Mouse (Mus musculus) midbrain, embryonic 12.5 days (tissue): ENCODE data around the gene Dnm3. TPM values are rescaled to one million over a fixed set of nuclear protein-coding genes. Genes with fewer than 3 reads are reported as not detected.
A peak's percentile ranks its signal among the peaks of the same experiment; 100 is the strongest.

Experiments
- ATAC-seq: fragments of 200-750 bp; cut with Nextera tagmentation; 2 replicates; pipeline ENCODE4 v1.8.0; 2017; ENCODE audit warnings: low read depth, moderate TSS enrichment, moderate library complexity; ENCODE audit not compliant: low FRiP score
- H3K27ac ChIP-seq: fragments of 300-500 bp; sonication (generic); replicated peaks from 2 replicates; pipeline ENCODE4 v1.5.1; 2016; ENCODE audit warnings: mild to moderate bottlenecking
- H3K27me3 ChIP-seq: fragments of 300-500 bp; sonication (generic); 2 replicates; pipeline ENCODE4 v1.6.1; 2016; ENCODE audit warnings: mild to moderate bottlenecking
- H3K36me3 ChIP-seq: fragments of 300-500 bp; sonication (generic); 2 replicates; pipeline ENCODE4 v1.6.1; 2016
- H3K4me1 ChIP-seq: fragments of 300-500 bp; sonication (generic); 2 replicates; pipeline ENCODE4 v1.6.1; 2016
- H3K4me2 ChIP-seq: fragments of 300-500 bp; sonication (generic); replicated peaks from 2 replicates; pipeline ENCODE4 v1.6.1; 2016; ENCODE audit warnings: mild to moderate bottlenecking, moderate library complexity
- H3K4me3 ChIP-seq: fragments of 300-500 bp; sonication (generic); 2 replicates; pipeline ENCODE4 v1.5.1; 2016; ENCODE audit warnings: mild to moderate bottlenecking
- H3K9ac ChIP-seq: fragments of 300-500 bp; sonication (generic); replicated peaks from 2 replicates; pipeline ENCODE4 v1.6.1; 2016; ENCODE audit warnings: mild to moderate bottlenecking, moderate library complexity
- H3K9me3 ChIP-seq: fragments of 300-500 bp; sonication (generic); 2 replicates; pipeline ENCODE4 v1.6.1; 2016; ENCODE audit warnings: mild to moderate bottlenecking
- WGBS: fragments of 180-500 bp; shearing (Covaris S2); methylation state at CpG from one replicate; pipeline ENCODE4 v1.1.7; 2016; 5-methylcytosine and 5-hydroxymethylcytosine counted together
- polyA plus RNA-seq: library from polyadenylated mRNA; unstranded; fragments of >200 nt; fragmentation: Nextera tagmentation; extraction: Ambion mirVana; gene quantifications from 2 replicates; pipeline ENCODE4 v1.2.1, GENCODE M21; 2016

The Dnm3 gene
- polyA plus RNA-seq, 1 experiment from 2014 or later, result 14.2 TPM

DNA sequence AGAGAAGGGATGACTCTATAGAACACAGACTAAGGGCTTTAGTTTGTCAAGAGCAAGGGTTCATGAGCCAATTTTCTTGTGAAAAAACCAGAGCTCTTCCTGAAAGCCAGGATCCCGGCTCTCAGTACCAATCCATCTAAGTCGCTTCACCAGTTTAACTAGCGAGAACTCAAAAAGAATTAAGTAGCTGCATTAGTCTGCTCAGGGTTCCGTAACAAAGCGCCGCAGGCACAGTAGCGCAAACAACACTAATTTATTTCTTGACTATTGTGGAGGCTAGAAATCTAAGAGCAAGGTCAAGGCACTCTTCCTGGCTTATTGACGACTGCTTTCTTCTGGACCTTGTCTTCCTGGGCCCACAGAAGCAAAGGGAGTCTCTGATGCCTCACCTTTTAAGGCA, 14.2 kb downstream of the Dnm3 start:
- Histone ChIP-seq H3K4me1 (no peaks in the 10 kb centered on the region), H3K27me3 (no peaks in the 10 kb centered on the region), H3K9me3 (no peaks in the 10 kb centered on the region), H3K4me3 (no peak overlapping the region), H3K36me3 (no peaks in the 10 kb centered on the region), H3K4me2 (no peak overlapping the region), H3K27ac (no peak overlapping the region), H3K9ac (no peak overlapping the region)
- ATAC-seq, result no peak
- WGBS, result 94% methylated on average over 8 of the region's 8 CpGs

DNA sequence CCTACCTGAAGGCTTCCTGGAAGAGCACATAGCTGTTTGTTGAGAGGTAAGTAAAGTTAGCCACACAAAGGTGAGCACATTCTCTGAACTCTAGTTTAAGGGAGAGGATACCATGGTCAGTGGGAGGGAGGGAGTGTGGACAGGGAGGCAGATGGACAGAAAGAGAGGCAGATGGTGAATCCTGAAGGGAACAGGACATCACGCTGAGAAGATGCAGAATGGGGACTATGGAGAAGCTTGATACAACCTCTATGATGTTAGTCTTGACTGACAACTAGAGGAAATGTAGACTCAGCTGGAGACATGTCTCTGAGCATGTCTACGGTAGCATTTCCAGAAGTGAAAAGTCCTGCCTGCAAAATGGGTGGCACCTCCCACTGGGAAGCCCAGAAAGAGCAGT, 19.1 kb downstream of the Dnm3 start:
- no peak overlapping the region for H3K9ac ChIP-seq
- H3K4me1 ChIP-seq, result no peaks in the 10 kb centered on the region
- WGBS, result 79% methylated on average over 2 of the region's 2 CpGs
- H3K36me3 ChIP-seq, result no peaks in the 10 kb centered on the region
- no peak for ATAC-seq
- no peak overlapping the region for H3K4me2 ChIP-seq
- no peak overlapping the region for H3K4me3 ChIP-seq
- H3K9me3 ChIP-seq, result no peaks in the 10 kb centered on the region
- H3K27ac ChIP-seq, result no peak overlapping the region
- no peaks in the 10 kb centered on the region for H3K27me3 ChIP-seq

- H3K27ac ChIP-seq, result no peak overlapping the region
- H3K9me3 ChIP-seq, result no peaks in the 10 kb centered on the region
- H3K4me3 ChIP-seq, result no peak overlapping the region
- no peaks in the 10 kb centered on the region for H3K36me3 ChIP-seq
- H3K27me3 ChIP-seq, result no peaks in the 10 kb centered on the region
- no peak for ATAC-seq
- H3K4me2 ChIP-seq, result no peak overlapping the region
- no peaks in the 10 kb centered on the region for H3K4me1 ChIP-seq
- 93% methylated on average over 6 of the region's 6 CpGs for WGBS
- no peak overlapping the region for H3K9ac ChIP-seq
Observed at GRCm38 (mm10) chr1:162456861-162457260, 21.0 kb downstream of the Dnm3 start.

- Histone ChIP-seq H3K4me1 (no peaks in the 10 kb centered on the region), H3K27ac (no peak overlapping the region), H3K36me3 (no peaks in the 10 kb centered on the region), H3K9ac (no peak overlapping the region), H3K9me3 (no peaks in the 10 kb centered on the region), H3K4me3 (no peak overlapping the region), H3K27me3 (no peaks in the 10 kb centered on the region), H3K4me2 (no peak overlapping the region)
- ATAC-seq, result no peak
- WGBS, result 85% methylated on average over 4 of the region's 4 CpGs
Observed at GRCm38 (mm10) chr1:162456406-162456805, 21.4 kb downstream of the Dnm3 start.

- ATAC-seq, result no peak
- Histone ChIP-seq H3K4me2 (no peak overlapping the region), H3K36me3 (no peaks in the 10 kb centered on the region), H3K9ac (no peak overlapping the region), H3K4me3 (no peak overlapping the region), H3K9me3 (no peaks in the 10 kb centered on the region), H3K27me3 (no peaks in the 10 kb centered on the region), H3K4me1 (no peaks in the 10 kb centered on the region), H3K27ac (no peak overlapping the region)
- WGBS, result 71% methylated on average over 8 of the region's 8 CpGs
Observed at GRCm38 (mm10) chr1:162453578-162453977, 24.3 kb downstream of the Dnm3 start.

DNA sequence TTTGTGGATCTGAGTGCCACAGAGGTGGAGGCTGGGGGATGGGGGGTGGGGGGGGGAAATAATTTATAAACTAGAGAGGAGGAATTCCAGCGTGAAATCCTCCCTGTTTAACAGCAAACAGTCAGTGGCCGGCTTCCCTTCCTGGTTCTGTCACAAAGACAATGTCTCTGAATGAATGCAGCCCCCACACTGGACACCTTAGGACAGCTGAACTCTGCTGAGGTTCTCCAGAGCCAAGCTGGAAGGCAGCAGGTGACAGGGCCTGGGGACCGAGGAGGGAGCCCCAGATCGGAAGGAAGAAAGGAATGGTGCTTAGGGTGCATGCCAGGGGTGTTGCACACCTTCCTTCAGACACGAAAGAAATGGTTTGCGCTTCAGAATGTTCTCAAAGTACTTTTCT, 24.8 kb downstream of the Dnm3 start:
- H3K27ac ChIP-seq, result no peak overlapping the region
- H3K9ac ChIP-seq, result no peak overlapping the region
- H3K27me3 ChIP-seq, result no peaks in the 10 kb centered on the region
- no peaks in the 10 kb centered on the region for H3K9me3 ChIP-seq
- H3K4me2 ChIP-seq, result no peak overlapping the region
- 79% methylated on average over 6 of the region's 6 CpGs for WGBS
- no peak for ATAC-seq
- no peaks in the 10 kb centered on the region for H3K36me3 ChIP-seq
- no peak overlapping the region for H3K4me3 ChIP-seq
- no peaks in the 10 kb centered on the region for H3K4me1 ChIP-seq

GRCm38 (mm10) chr1:162449161-162449909, 28.5 kb downstream of the Dnm3 start:
- Histone ChIP-seq H3K9me3 (no peaks in the 10 kb centered on the region), H3K27me3 (no peaks in the 10 kb centered on the region), H3K4me3 (no peak overlapping the region), H3K4me2 (no peak overlapping the region), H3K4me1 (no peaks in the 10 kb centered on the region), H3K9ac (no peak overlapping the region), H3K27ac (no peak overlapping the region), H3K36me3 (no peaks in the 10 kb centered on the region)
- WGBS, result 82% methylated on average over 3 of the region's 3 CpGs
- no peak for ATAC-seq

DNA sequence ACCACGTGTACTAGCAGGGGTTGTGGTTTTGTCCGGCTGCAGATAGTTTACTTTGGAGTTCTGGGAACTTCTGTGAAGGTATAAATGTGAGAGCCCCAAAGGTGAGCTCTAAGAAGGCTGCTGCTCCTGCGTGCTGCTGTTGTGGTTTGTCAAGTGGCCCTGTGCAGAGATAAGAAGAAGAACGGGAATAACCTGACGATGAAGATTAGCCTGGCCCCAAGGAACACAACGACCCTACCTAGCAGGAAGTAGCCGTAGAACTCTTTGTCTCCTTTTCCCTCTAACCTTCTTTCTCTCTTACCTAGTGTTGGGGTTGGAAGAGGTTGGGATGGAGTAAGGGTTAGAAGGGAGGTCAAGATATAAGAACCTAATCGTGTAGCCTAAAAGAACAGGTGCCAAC, 33.0 kb downstream of the Dnm3 start:
- H3K4me1 ChIP-seq, result no peaks in the 10 kb centered on the region
- no peak overlapping the region for H3K4me2 ChIP-seq
- H3K4me3 ChIP-seq, result no peak overlapping the region
- 88% methylated on average over 8 of the region's 8 CpGs for WGBS
- no peaks in the 10 kb centered on the region for H3K36me3 ChIP-seq
- H3K27me3 ChIP-seq, result no peaks in the 10 kb centered on the region
- no peaks in the 10 kb centered on the region for H3K9me3 ChIP-seq
- H3K27ac ChIP-seq, result no peak overlapping the region
- no peak overlapping the region for H3K9ac ChIP-seq
- ATAC-seq, result no peak

DNA sequence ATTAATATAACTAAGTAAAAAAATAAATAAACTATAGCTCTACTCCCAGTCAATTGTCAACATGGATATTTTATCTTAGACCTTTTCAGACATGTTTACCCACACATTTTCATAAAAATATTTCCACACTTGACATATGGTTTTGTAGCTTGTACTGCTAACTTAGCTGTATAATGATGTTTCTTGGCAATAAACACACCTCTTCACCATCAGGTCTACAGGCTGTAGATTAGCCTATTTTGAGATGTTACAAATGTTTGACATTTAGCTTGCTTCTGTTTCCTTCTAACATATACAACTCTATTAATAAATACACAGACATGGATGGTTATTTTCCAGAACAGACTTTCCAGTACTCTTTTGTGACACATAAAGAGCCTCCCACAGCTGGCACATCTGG, 38.3 kb downstream of the Dnm3 start:
- Histone ChIP-seq H3K27me3 (no peaks in the 10 kb centered on the region), H3K4me3 (no peak overlapping the region), H3K4me2 (no peak overlapping the region), H3K27ac (no peak overlapping the region), H3K9ac (no peak overlapping the region), H3K4me1 (no peaks in the 10 kb centered on the region), H3K36me3 (no peaks in the 10 kb centered on the region), H3K9me3 (no peaks in the 10 kb centered on the region)
- ATAC-seq, result no peak

DNA sequence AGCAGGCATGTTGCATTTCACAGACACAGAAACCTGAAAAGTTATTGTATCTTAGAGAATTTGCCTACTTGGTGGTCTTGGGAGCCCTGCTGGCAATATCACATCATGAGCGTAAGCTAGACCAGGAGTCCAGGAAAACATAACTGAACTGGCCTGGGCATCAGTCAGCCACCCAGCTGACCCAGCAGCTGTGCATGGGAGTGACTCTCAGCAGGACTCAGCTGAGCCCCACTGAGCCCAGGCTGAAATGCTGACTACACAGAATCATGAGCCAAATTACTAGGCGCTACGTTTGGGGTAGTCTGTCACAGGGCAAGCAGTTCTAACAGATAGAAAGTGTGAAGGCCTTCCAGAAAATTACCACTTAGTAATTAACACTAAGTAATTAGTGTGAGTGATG, 41.2 kb downstream of the Dnm3 start:
- H3K9ac ChIP-seq, result no peak overlapping the region
- no peak overlapping the region for H3K4me3 ChIP-seq
- ATAC-seq, result no peak
- no peak overlapping the region for H3K27ac ChIP-seq
- no peaks in the 10 kb centered on the region for H3K27me3 ChIP-seq
- H3K4me1 ChIP-seq, result 0 out of 2 replicates have a peak, but pooled peaks cover 3% of the 10 kb centered on the region
- H3K9me3 ChIP-seq, result no peaks in the 10 kb centered on the region
- H3K36me3 ChIP-seq, result no peaks in the 10 kb centered on the region
- 93% methylated on average over 3 of the region's 3 CpGs for WGBS
- no peak overlapping the region for H3K4me2 ChIP-seq

DNA sequence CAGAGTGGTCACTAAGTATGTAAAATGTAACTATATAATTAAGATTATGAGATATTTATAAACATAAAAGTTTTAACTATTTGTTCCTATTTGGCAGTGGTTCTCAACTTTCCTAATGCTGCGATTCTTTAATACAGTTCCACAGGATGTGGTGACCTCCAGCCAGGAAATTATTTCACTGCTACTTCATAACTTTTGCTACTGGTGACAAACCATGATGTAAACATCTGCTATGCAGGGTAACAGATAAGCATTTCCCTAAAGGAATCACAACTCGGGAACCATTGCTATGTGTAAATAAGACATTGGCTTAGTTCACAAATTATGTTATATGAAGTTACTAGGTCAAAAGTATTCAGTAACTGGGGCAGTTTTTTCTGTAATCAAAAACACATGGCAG, 48.9 kb downstream of the Dnm3 start:
- no peaks in the 10 kb centered on the region for H3K36me3 ChIP-seq
- H3K4me2 ChIP-seq, result no peak overlapping the region
- ATAC-seq, result no peak
- H3K9me3 ChIP-seq, result no peaks in the 10 kb centered on the region
- H3K9ac ChIP-seq, result no peak overlapping the region
- H3K27ac ChIP-seq, result no peak overlapping the region
- H3K4me1 ChIP-seq, result peaks cover 8% of the 10 kb centered on the region; the same call in 1 of the 2 replicates
- no peak overlapping the region for H3K4me3 ChIP-seq
- 92% methylated on average over 2 of the region's 2 CpGs for WGBS
- no peaks in the 10 kb centered on the region for H3K27me3 ChIP-seq

- Histone ChIP-seq H3K36me3 (no peaks in the 10 kb centered on the region), H3K4me1 (peaks cover 6% of the 10 kb centered on the region; the same call in 1 of the 2 replicates), H3K9me3 (no peaks in the 10 kb centered on the region), H3K27ac (no peak overlapping the region), H3K4me2 (peak overlapping the region; percentile 28; the same call in 1 of the 2 replicates), H3K9ac (no peak overlapping the region), H3K27me3 (no peaks in the 10 kb centered on the region), H3K4me3 (no peak overlapping the region)
- WGBS, result 34% methylated on average over 15 of the region's 15 CpGs
- ATAC-seq, result peak; percentile 95
Observed at GRCm38 (mm10) chr1:162425930-162426478, 51.8 kb downstream of the Dnm3 start.

DNA sequence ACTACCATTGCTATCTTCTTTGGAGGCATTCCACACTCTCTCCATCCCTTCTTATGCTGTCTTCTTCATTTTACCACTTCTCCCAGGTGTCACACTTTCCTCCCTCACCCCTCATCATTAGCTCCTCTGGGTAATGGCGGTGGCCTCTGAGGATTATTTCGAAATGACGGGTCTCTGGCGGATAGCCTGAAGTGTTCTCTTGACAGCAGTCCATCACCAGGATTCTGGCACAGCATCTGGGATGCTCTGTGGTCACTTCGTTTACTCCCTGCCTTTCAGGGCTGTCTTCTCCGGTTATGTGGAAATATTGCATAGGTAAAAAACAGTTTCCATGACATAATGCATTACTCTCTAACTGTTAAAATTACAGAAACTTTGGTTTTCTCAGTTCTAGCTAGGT, 55.0 kb downstream of the Dnm3 start:
- Histone ChIP-seq H3K36me3 (no peaks in the 10 kb centered on the region), H3K9me3 (no peaks in the 10 kb centered on the region), H3K4me2 (no peak overlapping the region), H3K27me3 (no peaks in the 10 kb centered on the region), H3K4me3 (no peak overlapping the region), H3K27ac (no peak overlapping the region), H3K4me1 (peaks cover 6% of the 10 kb centered on the region; the same call in 1 of the 2 replicates), H3K9ac (no peak overlapping the region)
- no peak for ATAC-seq
- WGBS, result 87% methylated on average over 6 of the region's 6 CpGs
